Mouse (Mus musculus) frontal cortex, postnatal 36 days (tissue): ENCODE results near the gene Car14.
"Not testable (repeated sequence)": the region's sequence is repeated elsewhere in the genome, so short reads cannot be mapped to it uniquely, and the experiment has no call there.

Experiments used
- DNase-seq, 2 experiments: peaks; one replicate each; pipeline ENCODE4 v3.0.0; 2022; ENCODE audit warnings: low spot score in 2 of 2

Gene Car14

DNA sequence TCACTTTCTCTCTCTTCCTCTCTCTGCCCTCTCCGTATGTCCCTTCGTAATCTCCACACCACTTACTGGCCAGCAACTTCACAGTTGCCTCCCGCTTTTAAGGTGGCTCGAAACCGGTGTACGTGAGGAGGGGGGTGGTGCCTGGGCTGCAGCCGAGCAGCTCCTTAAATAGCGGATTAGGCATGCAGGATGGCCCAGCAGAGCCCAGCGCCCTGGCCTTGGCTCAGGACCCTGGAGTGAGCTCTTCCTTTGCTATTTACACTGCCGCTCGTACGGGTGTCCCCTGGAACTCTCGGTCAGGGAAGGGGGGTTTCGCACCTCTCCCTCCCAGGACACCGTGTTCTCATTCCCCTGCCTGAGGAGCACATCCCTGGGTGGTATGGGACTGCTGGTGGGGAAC, at the start of gene Car14:
Gene Car14, minus strand, starts transcription at position 124 of the 400 bp plus-strand sequence.
- no peak for DNase-seq

DNA sequence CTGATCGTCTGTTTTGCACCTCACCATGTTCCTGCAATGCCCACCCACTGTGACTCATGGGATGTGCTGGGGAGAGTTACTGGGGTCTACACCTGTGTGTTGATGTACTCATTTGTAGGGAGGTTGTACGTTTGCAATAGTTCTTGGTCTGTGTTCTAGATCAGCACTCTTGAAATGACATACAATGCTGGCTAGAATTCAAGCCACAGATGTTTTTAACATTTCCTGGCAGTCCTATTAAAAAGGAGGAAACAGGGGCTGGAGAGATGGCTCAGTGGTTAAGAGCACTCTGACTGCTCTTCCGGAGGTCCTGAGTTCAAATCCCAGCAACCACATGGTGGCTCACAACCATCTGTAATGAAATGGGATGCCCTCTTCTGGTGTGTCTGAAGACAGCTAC, 49.0 kb upstream of the Car14 start:
- DNase-seq: no peak

DNA sequence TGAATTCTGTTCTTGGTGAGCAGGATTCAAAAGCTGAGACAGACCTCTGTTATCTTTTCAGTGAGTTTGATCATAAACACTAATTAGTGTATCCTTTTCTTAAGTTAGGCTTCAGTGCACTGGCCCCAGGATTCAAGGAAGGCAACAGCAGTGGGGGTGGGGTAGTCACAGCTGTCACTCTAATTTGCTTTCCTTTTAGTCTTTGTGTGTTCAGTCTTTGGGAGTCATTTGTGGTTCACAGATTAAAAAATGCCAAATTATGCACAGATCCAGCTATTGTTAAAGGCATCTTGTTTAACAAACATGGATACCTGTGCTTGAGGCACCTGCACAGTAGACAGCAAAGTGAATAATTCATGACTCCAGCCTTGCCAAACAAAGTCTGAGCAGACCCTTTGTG, 48.5 kb upstream of the Car14 start:
- no peak for DNase-seq

DNA sequence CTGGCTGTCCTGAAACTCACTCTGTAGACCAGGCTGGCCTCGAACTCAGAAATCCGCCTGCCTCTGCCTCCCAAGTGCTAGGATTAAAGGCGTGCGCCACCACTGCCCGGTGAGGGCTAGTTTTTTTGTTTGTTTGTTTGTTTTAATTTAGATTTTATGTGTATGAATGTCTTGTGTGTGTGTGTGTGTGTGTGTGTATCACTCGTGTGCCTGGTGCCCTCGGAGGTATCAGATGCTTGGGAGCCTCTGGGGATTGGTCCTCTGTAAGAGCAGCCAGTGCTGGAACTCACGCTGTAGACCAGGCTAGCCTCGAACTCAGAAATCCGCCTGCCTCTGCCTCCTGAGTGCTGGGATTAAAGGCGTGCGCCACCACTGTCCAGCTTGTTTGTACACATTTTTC, 47.1 kb upstream of the Car14 start:
- DNase-seq: not testable (repeated sequence)

DNA sequence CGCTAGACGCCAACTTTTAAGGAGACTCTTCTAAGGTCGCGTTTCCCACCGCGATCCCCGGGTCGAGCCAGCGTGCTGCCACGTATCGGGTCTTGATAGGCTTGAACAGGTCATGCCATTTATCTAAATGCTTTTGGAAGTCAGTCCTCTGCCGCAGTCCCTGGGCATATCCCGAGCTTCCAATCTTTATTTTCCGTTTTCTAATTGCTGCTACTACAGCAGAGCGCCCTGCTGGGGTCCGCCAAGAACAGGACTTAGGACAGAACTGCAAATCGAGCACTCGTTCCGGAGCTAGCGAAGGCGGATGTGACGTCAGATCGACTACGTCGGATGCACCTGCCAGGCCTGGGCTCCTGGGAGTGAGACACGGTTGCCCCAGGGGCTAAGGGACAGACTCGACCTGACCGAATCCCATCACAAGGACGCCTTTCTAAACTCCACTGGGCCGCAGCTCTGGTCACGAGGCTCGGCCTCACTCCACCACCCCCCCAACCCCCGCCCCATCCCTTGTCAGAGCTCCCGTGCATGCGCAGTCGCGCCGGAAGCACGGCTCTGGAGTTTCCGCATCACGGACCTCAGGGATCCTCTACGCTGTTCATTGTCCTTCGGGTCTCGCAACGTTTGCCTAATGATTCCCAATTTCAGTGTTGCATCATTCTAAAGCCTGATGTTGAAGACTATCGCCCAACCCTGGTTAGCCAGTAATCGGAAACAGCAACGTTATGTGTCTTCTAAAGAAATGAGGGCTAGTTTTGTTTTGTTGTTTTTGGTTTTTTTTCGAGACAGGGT, 46.5 kb upstream of the Car14 start:
- peak; percentile 92 to 95 for DNase-seq

DNA sequence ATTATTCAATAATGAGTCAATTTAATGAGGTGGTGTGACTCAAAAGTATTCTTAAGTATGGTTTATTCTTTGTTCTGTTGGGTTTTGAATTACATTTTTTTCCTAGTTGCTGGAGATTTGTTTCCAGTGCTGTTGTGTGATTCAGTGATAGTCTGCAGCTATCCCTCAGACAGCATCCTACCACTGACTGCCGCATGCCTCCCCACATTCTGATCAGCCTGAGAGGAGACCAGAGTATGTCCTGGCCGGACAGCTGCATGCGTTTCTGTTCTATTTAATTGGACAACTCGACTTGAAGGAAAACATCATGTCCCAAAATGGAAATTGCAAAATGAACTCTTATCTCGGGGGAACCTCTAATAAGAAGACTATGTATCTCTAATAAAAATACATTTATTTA, 43.8 kb upstream of the Car14 start:
- DNase-seq: no peak

DNA sequence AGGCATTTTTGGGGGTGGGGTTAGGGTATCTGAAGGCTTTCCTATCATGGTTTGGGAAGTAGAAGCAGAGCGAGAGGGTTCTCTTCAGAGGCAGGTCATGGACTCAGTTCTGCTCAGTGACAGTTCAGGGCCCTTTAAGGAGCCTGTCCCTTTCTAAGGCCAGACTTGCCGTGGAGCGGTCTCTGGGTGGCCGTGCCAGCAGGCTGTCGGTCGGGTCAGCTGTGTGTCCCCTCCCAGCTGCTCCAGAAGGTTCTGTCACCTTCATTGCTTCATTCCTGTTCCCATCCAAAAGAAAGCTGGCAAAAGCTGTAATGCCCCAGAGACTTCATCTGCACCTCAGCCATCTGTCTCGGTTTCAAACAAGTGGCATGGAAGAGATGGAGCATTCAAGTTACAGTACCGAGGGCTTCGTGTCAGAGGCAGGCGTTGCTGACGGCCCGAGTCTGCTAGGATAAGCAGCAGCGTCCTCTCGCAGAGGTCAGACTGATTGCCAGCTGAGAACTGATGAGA, 41.3 kb upstream of the Car14 start:
- no peak for DNase-seq

DNA sequence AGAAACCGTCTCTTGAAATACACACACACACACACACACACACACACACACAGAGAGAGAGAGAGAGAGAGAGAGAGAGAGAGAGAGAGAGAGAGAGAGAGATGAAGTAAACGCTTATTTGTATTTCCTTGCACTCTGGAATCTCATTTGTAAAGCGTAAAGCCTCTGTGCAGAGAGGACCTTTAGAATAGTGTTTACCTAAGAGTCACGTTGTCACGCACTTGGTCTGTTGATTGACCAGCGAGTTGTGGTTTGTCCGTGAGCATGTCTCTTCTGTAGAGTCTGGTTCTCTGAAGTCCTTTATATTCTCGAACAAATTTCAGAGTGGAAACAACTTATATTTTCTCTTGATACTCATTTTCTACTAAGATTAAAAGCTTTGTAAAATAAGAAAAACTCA, 40.3 kb upstream of the Car14 start:
- no peak for DNase-seq

DNA sequence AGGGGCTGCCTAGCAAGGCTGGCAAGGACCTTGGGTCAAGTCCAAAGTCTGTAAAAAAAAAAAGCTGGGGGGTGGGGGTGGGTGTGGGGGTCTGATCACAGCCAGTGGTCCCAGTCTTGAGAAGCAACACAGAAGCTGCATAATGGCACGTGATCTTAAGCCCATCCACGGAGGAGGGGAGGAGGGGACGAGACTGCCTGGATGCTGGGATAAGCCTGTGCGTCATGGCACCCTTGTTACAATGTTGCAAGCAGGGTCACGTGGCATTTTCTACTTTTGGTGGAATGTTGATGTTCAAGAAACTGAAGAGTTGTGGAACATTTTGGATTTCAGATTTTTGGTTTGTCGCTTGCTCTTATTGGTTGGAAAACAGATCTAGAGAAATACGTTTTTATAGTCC, 38.7 kb upstream of the Car14 start:
- no peak for DNase-seq

DNA sequence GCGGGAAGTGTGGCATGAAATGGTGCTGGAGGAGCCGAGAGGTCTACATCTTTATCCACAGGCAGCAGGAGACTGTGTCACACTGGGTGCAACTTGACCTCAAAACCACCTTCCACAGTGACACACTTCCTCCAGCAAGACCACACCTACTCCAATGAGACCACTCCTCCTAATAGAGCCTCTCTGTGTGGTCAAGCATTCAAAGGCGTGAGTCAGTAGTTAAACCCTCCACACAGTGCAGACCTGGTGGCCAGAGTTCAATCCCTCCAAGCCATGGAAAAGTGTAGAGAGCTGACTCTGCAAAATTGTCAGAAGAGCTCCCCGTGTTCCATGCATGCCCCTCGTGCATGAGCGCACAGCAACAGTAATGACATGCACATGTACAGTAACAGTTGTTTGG, 38.3 kb upstream of the Car14 start:
- DNase-seq: no peak

DNA sequence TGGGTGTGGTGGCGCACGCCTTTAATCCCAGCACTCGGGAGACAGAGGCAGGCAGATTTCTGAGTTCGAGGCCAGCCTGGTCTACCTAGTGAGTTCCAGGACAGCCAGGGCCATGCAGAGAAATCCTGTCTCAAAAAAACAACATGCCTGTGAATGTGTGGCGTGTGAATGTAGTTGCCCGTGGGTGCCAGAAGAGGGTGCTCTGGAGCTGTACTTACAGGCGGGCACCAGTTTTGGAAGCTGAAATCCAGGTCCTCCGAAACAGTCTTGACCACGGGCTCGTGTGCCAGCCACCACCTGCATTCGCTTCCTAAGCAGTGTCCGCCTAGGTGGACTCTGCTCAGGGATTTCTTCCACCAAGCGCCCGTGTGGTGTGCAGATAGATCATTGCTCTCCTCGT, 34.3 kb upstream of the Car14 start:
- no peak for DNase-seq

DNA sequence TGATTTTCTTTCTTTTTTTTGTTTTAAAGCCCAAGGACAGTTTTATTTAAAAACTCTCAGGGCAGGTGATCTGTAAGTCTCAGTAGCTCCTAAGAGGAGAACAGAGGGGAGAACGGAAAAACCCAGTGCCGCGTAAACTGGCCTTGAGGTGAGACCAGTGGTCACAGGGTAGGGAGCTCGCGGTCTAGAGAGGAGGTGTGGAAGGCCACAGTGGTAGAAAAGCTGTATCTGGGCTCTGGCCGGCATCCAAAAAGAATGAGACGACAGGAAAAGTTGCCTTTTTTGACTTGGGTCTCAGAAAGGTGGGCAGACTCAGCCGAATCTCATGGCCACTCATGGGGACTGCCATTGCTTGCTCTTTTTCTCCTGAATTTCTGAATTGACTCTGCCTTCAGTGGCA, 33.7 kb upstream of the Car14 start:
- no peak for DNase-seq

DNA sequence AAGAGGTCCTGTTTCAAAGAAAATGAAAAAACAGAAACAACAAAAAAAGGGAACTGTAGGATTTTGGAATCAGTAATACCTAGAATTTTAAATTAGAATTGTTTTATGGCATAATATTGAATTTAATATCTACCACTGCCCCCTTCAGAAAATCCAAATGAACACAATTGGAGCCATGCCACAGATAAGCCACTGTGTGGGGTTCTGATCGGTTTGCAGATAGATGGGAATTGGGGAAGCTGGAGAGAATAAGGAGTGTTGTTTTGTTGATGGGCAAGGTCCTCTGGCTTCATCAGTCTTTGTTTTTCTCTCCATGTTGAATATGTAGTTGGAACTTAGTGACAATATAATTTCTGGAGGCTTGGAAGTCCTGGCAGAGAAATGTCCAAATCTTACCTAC, 30.0 kb upstream of the Car14 start:
- no peak for DNase-seq

DNA sequence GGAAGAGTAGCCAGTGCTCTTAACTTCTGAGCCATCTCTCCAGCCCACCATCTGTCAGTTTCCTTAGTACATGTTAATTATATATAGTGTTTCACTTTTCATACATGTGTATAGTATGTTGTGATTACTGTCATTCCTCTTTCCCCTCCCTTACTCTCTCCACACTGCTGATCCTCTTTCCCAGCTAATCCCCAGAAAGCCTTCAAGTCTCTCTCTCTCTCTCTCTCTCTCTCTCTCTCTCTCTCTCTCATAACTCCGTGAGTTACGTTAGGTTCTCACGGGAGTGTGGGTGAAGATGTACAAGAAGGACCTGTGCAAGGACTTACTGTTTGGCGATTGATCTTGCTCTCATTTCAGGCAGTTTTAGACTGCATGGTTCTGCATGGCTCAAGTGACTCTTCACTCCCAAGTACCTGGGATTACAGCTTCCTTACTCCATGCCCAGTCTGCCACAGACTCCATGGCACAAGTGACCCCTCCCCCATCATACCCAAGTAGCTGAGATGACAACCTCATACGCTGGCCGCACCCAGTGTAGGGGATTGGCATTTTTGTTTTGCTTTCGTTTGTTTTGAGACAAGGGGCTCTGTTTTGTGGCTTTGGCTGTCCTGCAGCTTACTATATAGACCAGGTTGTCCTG, 28.7 kb upstream of the Car14 start:
- no peak for DNase-seq

DNA sequence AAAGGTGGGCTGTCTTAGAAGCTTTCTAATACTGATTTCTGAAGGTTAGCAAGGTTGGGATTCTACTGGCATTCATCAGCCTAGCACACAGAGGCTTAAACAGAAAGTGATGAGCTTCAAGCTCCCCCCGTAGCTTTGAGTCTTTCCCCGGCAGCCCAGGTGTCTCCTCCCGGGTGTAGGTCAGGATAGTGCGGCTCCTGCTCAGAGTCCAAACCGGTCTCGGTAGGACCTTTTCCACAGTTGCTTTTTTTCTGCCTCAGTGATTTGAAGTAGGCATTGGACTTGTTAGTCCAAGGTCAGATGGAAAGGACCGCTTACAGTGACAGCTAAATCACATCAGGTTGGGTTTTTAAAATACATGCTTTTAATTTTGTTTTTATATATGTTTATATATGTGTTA, 28.1 kb upstream of the Car14 start:
- DNase-seq: no peak

DNA sequence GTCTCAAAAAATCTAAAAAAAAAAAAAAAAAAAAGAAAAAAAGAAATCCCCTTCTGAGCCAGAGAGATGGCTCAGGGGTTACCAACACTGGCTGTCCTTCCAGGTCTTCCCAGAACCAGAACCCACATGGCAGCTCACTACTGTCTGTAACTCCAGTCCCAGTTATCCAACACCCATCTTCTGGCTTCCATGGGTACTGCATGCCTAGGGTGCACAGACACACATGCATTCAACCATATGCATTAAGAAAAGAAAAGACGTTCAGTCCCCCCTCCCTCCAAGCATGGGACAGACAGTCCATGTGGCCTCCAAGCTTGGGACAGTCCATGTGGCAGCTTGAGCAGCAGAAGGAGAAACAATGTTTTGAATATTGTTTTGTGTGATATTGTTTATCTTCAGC, 27.7 kb upstream of the Car14 start:
- DNase-seq: no peak

DNA sequence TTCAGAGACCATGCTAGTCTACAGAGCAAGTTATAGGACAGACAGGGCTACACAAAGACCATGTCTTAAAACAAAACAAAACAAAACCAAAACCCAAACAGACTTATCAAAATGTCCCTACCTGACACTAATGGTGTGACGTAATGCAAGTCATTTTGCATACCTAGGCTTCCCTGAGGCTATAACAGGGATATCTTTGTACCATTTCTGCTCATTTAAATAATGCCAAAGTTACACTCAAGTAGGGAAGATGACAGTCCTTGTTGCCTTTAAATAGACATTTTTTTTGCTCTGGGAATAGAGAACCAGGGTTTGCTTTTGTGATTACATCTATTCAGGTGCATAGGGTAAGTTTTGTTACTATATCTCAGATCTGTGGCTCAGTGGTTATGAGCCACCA, 27.0 kb upstream of the Car14 start:
- no peak for DNase-seq

DNA sequence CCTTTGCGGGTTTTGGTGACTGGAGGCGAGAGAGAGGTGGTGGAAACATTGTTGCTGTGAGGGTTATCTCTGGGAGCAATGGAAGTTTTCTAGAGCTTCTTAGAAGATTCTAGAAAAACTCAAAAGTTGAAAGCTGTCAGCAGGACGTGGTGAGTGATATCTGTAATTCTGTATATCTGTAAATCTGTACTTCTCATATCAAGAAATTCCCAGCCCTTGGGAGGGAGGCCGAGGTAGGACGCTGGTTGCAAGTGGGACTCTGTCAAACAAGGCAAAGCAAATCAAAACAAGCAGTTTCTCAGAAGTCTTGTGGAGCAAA, 25.9 kb upstream of the Car14 start:
- no peak for DNase-seq

DNA sequence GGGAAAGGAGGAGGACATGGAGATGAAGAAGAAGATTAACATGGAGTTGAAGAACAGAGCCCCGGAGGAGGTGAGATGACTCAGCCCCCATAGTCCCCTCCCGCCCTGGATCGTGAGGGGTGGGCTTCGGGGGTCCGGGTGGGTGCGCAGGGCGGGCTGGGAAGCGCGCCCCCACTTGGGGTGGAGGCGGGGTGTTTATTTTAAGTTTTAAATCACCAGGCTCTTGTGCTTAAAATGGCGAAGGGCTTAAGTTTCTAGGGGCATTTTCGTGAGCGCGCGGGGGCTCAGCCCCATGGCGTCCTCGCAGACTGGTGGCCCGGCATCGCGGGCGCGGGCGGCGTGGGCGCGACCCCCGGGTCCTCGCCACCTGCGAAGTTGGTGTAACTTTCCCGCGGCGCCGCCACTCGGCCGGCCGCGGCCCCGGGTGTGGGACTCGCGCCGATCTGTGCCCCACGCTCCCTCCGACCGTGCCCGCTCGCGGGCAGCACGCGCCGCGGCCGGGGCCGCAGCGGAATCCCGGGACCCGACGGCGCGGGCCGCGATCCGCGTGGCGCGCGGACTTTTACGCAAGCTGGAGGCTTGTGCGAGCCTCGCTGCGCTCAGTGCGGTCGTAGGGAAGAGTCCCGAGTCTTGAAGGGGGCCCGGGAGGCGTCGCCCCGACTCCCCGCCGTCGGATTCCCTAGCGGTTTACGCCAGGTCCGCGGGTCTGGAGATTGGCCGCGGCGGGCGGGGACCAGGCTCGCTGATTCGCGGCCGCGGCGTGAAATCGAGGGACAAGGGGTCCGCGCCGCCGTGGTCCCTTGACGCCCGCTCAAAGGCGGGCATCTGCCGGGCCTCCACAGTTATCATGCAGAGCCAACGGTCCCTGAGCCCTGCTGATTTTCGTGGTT, 25.3 kb upstream of the Car14 start:
- DNase-seq: peak; percentile 26 to 30

DNA sequence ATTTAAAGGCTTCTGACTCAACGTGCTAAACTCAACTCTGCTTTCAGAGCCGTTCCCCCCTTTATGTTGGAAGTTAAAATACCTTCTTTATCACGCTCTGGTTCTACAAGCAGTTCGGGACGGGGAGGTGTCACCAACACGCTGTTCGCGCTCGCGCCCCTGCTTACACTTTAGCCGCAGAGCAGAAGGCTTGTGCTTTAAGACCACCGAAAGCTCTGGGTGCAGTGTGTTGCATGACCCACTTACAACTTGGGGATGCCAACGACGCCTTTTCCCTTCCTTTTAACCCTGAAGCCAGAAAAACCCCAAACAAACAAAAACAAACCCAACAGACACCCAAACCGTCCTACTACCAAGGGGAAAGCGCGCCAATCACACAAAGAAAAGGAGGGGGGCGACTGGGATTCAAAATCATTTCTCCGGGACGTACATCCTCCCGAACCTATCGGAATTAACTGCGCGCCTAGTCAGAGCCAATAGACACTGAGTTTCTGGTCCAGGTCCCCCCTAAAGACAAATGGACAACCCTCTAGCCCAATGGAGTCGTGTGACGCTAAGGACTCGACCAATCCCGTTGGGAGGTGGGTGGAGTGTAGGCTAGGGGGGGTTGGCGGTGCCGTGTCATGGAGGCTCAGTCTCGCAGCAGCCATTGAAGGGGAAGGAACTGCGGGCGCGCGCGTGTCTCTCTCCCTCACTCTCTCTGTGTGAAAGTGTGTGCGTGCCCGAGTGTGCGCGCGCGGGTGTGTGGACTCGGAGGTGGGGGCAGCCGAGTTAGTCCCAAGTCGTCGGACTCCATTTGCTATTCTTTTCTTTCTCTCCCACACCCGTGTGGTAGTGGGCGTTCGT, 24.4 kb upstream of the Car14 start, which contains the start of gene Anp32e:
Gene Anp32e, plus strand, starts transcription at position 589 of the 846 bp plus-strand sequence.
- DNase-seq: peak; percentile 97 to 98

DNA sequence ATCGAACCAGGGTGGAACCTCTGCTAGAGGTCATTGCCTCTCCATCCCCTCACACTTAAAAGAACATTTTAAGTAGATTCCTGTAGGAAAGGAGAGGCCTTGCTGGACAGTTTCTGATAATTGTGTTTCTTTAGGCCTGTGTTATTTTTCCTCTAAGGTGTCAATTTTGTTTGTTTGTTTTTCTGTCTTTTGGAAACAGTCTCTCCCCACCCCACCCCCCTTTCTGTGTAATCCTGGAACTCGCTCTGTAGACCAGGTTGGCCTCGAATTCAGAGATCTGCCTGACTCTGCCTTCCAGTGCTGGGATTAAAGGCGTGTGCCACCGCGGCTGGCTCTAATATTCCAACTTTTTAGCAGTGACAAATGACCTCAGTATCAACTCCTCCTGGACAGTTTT, 23.8 kb upstream of the Car14 start:
- DNase-seq: no peak

DNA sequence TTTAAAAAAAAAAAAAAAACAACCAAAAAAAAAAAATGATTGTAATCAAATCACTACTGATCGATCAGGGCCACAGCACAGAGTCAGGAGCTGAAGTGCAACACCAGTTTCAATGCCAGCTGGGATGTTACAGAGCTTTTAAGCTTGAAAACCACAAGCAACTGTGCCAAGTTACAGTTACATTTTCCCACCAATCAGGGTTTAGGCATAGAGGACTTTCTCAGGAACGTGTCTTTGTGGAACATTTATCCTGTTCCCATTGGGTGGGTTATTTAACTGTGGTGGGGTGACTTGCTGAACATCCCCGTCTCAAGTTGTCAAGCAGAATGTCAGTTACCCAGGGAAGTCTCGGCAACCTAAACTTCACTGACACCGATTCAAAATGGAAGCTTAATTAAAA, 20.6 kb upstream of the Car14 start:
- no peak for DNase-seq
